Mouse (Mus musculus) cortical plate, adult 2 months (tissue): ENCODE results near the gene Usp49.

Experiments used
- CTCF ChIP-seq: fragments of 200-500 bp; IDR thresholded peaks from 2 replicates; pipeline ENCODE4 v1.5.1; 2011; ENCODE audit warnings: mild to moderate bottlenecking, control low read depth, low read length; ENCODE audit not compliant: insufficient read depth; ENCODE audit errors: extremely low read depth
- POLR2A ChIP-seq: fragments of 200-500 bp; IDR thresholded peaks from 2 replicates; pipeline ENCODE4 v1.6.1; 2011; ENCODE audit warnings: mild to moderate bottlenecking, low read length, control low read depth; ENCODE audit not compliant: insufficient read depth; ENCODE audit errors: extremely low read depth

- TF ChIP-seq POLR2A (no peak), CTCF (no peak)
Observed at GRCm38 (mm10) chr17:47655697-47656096, 25.2 kb downstream of the Usp49 start.
